14 mouse cellular contexts compared by ENCODE assay signal in the genomic region with DNA sequence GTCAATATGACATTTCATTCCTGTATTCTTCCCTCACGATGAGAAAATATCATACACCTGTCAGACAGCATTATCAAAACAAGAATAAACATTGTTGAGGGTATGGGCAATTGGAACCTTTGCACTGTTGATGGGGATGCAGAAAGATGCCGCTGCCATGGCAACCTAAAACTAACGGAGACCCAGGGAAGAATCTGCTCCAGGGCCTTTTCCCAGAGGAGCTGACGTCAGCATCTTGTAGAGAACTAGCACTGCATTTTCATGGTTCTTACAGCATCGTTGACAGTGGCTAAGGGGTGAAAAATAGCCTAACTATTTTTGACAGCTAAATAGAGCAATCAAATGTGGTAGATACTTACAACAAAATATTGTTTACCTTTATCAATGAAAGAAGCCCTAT. TPM values are rescaled to one million over a fixed set of nuclear protein-coding genes. Genes with fewer than 3 reads are reported as not detected.
A peak's percentile ranks its signal among the peaks of the same experiment; 100 is the strongest.
DNase-seq lines count a peak whose midpoint lies in the region; ATAC-seq and TF ChIP-seq lines count a peak whose summit lies in the region.
"Had no signal": no experiment of that assay in that cellular context is flagged by ENCODE, and none has a peak within 500 bp of the region (broad histone marks: within the 10 kb centered on the region; RNA-seq: fewer than 3 reads in every experiment).

No protein-coding gene starts in this region.

- no peak overlapping the region for H3K4me2 ChIP-seq in hindbrain, postnatal 0 days (ENCODE audit: low read depth, low read length)
- no peak overlapping the region for H3K4me2 ChIP-seq in midbrain, embryonic 16.5 days (ENCODE audit: low read length)
- H3K4me2 ChIP-seq: forebrain, embryonic 15.5 days; heart, embryonic 13.5 days; hindbrain, embryonic 13.5 days had no signal

- peak; percentile 25 for DNase-seq in embryo, embryonic 10.5 days (ENCODE audit: low spot score)
- DNase-seq in embryo, embryonic 9.5 days (ENCODE audit: extremely low spot score), result no peak
- peak; percentile 36 for DNase-seq in hindbrain, postnatal 0 days (ENCODE audit: low spot score)
- no peak for DNase-seq in hindbrain, embryonic 10.5 days (ENCODE audit: low spot score)
- DNase-seq in midbrain, embryonic 10.5 days (ENCODE audit: low spot score), result no peak
- no peak for DNase-seq in adrenal gland, adult 2 months

- no peak overlapping the region for H3K4me3 ChIP-seq in hindbrain, postnatal 0 days (ENCODE audit: low read length)
- H3K4me3 ChIP-seq in hindbrain, embryonic 10.5 days, result no peak overlapping the region
- H3K4me3 ChIP-seq in midbrain, embryonic 16.5 days (ENCODE audit: low read depth, low read length), result no peak overlapping the region
- H3K4me3 ChIP-seq in midbrain, embryonic 10.5 days, result no peak overlapping the region
- H3K4me3 ChIP-seq: forebrain, embryonic 10.5 days; forebrain, embryonic 15.5 days; heart, adult 2 months; heart, embryonic 10.5 days; heart, embryonic 13.5 days; hindbrain, embryonic 13.5 days had no signal

- H3K9me3 ChIP-seq in hindbrain, postnatal 0 days (ENCODE audit: low read length), result no peaks in the 10 kb centered on the region
- no peaks in the 10 kb centered on the region for H3K9me3 ChIP-seq in hindbrain, embryonic 10.5 days
- no peaks in the 10 kb centered on the region for H3K9me3 ChIP-seq in midbrain, embryonic 16.5 days (replicated peaks; ENCODE audit: control insufficient read depth, low read length, poor library complexity, severe bottlenecking)
- no peaks in the 10 kb centered on the region for H3K9me3 ChIP-seq in midbrain, embryonic 10.5 days (replicated peaks)
- H3K9me3 ChIP-seq: forebrain, embryonic 10.5 days; forebrain, embryonic 15.5 days; heart, embryonic 10.5 days; heart, embryonic 13.5 days; hindbrain, embryonic 13.5 days had no signal

- no peak overlapping the region for H3K27ac ChIP-seq in hindbrain, postnatal 0 days
- H3K27ac ChIP-seq in hindbrain, embryonic 10.5 days, result no peak overlapping the region
- H3K27ac ChIP-seq in midbrain, embryonic 16.5 days (ENCODE audit: low read length), result no peak overlapping the region
- H3K27ac ChIP-seq in midbrain, embryonic 10.5 days (replicated peaks), result no peak overlapping the region
- H3K27ac ChIP-seq: forebrain, embryonic 10.5 days; forebrain, embryonic 15.5 days; heart, adult 2 months; heart, embryonic 10.5 days; heart, embryonic 13.5 days; hindbrain, embryonic 13.5 days had no signal

- no peak for ATAC-seq in hindbrain, postnatal 0 days
- peak; percentile 37; the same call in 1 of the 2 replicates for ATAC-seq in midbrain, embryonic 16.5 days
- ATAC-seq: activated CD4-positive, CD25-positive, alpha-beta regulatory T cell, adult 4 months had no signal

- H3K4me1 ChIP-seq in hindbrain, postnatal 0 days (ENCODE audit: insufficient read depth, low read length), result no peaks in the 10 kb centered on the region
- H3K4me1 ChIP-seq in hindbrain, embryonic 10.5 days (replicated peaks), result peaks cover 37% of the 10 kb centered on the region
- peaks cover 8% of the 10 kb centered on the region; the same call in 1 of the 2 replicates for H3K4me1 ChIP-seq in midbrain, embryonic 16.5 days (ENCODE audit: control insufficient read depth, insufficient read depth, low read length)
- peaks cover 20% of the 10 kb centered on the region for H3K4me1 ChIP-seq in midbrain, embryonic 10.5 days

- 37% methylated on average over 5 of the region's 5 CpGs for WGBS in hindbrain, postnatal 0 days
- 45% methylated on average over 5 of the region's 5 CpGs for WGBS in hindbrain, embryonic 10.5 days
- WGBS in midbrain, embryonic 16.5 days, result 36% methylated on average over 5 of the region's 5 CpGs
- WGBS in midbrain, embryonic 10.5 days, result 59% methylated on average over 5 of the region's 5 CpGs

- TF ChIP-seq CTCF in hindbrain, postnatal 0 days (IDR thresholded peaks at IDR 0.05; ENCODE audit: low read depth), result no peak

- no peaks in the 10 kb centered on the region for H3K27me3 ChIP-seq in hindbrain, postnatal 0 days (ENCODE audit: insufficient read depth, low read length)
- peaks cover 75% of the 10 kb centered on the region for H3K27me3 ChIP-seq in hindbrain, embryonic 10.5 days (ENCODE audit: insufficient read depth, poor library complexity, severe bottlenecking)
- H3K27me3 ChIP-seq in midbrain, embryonic 16.5 days (ENCODE audit: control insufficient read depth, insufficient read depth, low read depth, low read length), result peaks cover 6% of the 10 kb centered on the region; the same call in 1 of the 2 replicates
- peaks cover 47% of the 10 kb centered on the region for H3K27me3 ChIP-seq in midbrain, embryonic 10.5 days (ENCODE audit: low read depth, poor library complexity, severe bottlenecking)

- no peak overlapping the region for H3K9ac ChIP-seq in hindbrain, postnatal 0 days (replicated peaks; ENCODE audit: low read length)
- 0 out of 2 replicates have a peak overlapping the region, but pooled peaks have one; percentile 18 for H3K9ac ChIP-seq in midbrain, embryonic 16.5 days (ENCODE audit: low read depth, low read length)
- H3K9ac ChIP-seq: forebrain, embryonic 15.5 days; heart, embryonic 13.5 days; hindbrain, embryonic 13.5 days had no signal

- H3K36me3 ChIP-seq in hindbrain, postnatal 0 days (ENCODE audit: insufficient read depth, low read length), result no peaks in the 10 kb centered on the region
- no peaks in the 10 kb centered on the region for H3K36me3 ChIP-seq in hindbrain, embryonic 10.5 days
- H3K36me3 ChIP-seq in midbrain, embryonic 16.5 days (ENCODE audit: control insufficient read depth, insufficient read depth, low read length), result no peaks in the 10 kb centered on the region
- no peaks in the 10 kb centered on the region for H3K36me3 ChIP-seq in midbrain, embryonic 10.5 days
- H3K36me3 ChIP-seq: forebrain, embryonic 10.5 days; forebrain, embryonic 15.5 days; heart, embryonic 10.5 days; heart, embryonic 13.5 days; hindbrain, embryonic 13.5 days had no signal

RNA-seq across cellular contexts. Expression of gene Ets1, which starts 45.5 kb away (rescaled TPM):
- total RNA-seq in hindbrain, postnatal 0 days (2014; rRNA removed), result 14.0 and 17.6 TPM in 2 replicates
- polyA plus RNA-seq in hindbrain, postnatal 0 days (2015; fragmentation: Nextera tagmentation; extraction: Ambion mirVana), result 9.9 and 11.7 TPM in 2 replicates
- 29.0 and 32.0 TPM in 2 replicates for polyA plus RNA-seq in hindbrain, embryonic 10.5 days (2016; fragmentation: Nextera tagmentation; extraction: Ambion mirVana)
- polyA plus RNA-seq in midbrain, embryonic 16.5 days (2015; fragmentation: Nextera tagmentation; extraction: Ambion mirVana), result 17.5 and 19.3 TPM in 2 replicates
- polyA plus RNA-seq in midbrain, embryonic 10.5 days (2016; fragmentation: Nextera tagmentation; extraction: Ambion mirVana), result 25.7 and 26.2 TPM in 2 replicates
- 10 to 100 TPM; 20.8 to 39.6 TPM for total RNA-seq in adrenal gland, adult 2 months (2021)
- 10.7 and 12.8 TPM in 2 replicates for polyA plus RNA-seq in adrenal gland, adult 2 months (2012; rRNA removed)

RNA-seq across cellular contexts. Expression of gene Fli1, which starts 47.9 kb away (rescaled TPM):
- total RNA-seq in hindbrain, postnatal 0 days (2014; rRNA removed), result 6.9 and 10.8 TPM in 2 replicates
- 5.6 and 6.7 TPM in 2 replicates for polyA plus RNA-seq in hindbrain, postnatal 0 days (2015; fragmentation: Nextera tagmentation; extraction: Ambion mirVana)
- polyA plus RNA-seq in hindbrain, embryonic 10.5 days (2016; fragmentation: Nextera tagmentation; extraction: Ambion mirVana), result 23.1 and 26.2 TPM in 2 replicates
- polyA plus RNA-seq in midbrain, embryonic 16.5 days (2015; fragmentation: Nextera tagmentation; extraction: Ambion mirVana), result 6.0 and 7.2 TPM in 2 replicates
- 13.9 and 17.6 TPM in 2 replicates for polyA plus RNA-seq in midbrain, embryonic 10.5 days (2016; fragmentation: Nextera tagmentation; extraction: Ambion mirVana)
- total RNA-seq in adrenal gland, adult 2 months (2021), result 10 to 100 TPM; 10.5 to 20.0 TPM
- 3.0 and 4.0 TPM in 2 replicates for polyA plus RNA-seq in adrenal gland, adult 2 months (2012; rRNA removed)

Comparison
In these comparisons a context has a peak if more than half of its experiments do, and no peak if none do; other contexts are left out.
1. DNase-seq: peak in embryo, embryonic 10.5 days (single experiment) and hindbrain, postnatal 0 days (single experiment); none in embryo, embryonic 9.5 days (single experiment), hindbrain, embryonic 10.5 days (single experiment), midbrain, embryonic 10.5 days (single experiment) and adrenal gland, adult 2 months (single experiment).